Mouse (Mus musculus) ES-Bruce4 (cell line): ENCODE results near the gene Prr5.

Experiments
- EP300 ChIP-seq: IDR thresholded peaks from 2 replicates; pipeline ENCODE4 v1.6.1; 2011; ENCODE audit warnings: low read depth, low read length; ENCODE audit not compliant: insufficient read depth
- POLR2A ChIP-seq: IDR thresholded peaks from one replicate; pipeline ENCODE4 v1.8.1; 2011; ENCODE audit warnings: low read length; ENCODE audit not compliant: insufficient read depth

- no peak for TF ChIP-seq POLR2A
- TF ChIP-seq EP300 = no peak
Measured at GRCm38 (mm10) chr15:84664542-84665460, 4.6 kb upstream of the Prr5 start.
